Mouse (Mus musculus) urinary bladder, postnatal 14 days (tissue): ENCODE results near the gene Celsr1.
"Not testable (repeated sequence)": the region's sequence is repeated elsewhere in the genome, so short reads cannot be mapped to it uniquely, and the experiment has no call there.

Experiments
- DNase-seq: peaks from one replicate; pipeline ENCODE4 v3.0.0; 2021; ENCODE audit warnings: low spot score

Celsr1 gene

DNA sequence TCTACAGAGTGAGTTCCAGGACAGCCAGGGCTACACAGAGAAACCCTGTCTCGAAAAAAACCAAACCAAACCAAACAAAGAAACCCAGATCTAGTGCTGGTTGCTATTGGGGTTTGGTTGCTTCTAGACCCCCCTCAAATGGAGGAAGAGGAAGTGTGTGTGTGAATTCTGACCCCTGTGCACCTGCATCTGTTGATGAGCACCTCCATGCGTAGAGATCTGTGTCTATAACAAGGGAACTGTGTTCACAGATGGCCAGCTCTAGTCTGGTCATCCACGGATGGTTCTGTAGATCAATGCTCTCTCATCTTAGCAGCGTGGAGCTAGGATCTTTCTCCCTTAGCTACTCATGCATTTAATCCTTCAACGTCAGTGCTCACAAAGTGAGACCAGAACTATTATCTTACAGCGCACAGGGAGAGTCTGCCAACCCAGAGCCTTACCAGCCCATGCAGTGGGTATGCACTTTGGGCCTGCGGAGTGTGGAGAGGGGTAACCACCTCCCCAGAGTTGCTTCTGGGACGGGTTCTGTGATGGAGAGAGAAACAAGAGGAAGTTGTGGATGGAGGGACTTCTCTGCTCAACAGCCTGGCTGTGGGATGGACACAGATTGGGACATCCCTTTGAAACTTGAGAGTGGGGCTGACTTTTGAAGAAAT, 30.7 kb upstream of the Celsr1 start:
- no peak for DNase-seq

DNA sequence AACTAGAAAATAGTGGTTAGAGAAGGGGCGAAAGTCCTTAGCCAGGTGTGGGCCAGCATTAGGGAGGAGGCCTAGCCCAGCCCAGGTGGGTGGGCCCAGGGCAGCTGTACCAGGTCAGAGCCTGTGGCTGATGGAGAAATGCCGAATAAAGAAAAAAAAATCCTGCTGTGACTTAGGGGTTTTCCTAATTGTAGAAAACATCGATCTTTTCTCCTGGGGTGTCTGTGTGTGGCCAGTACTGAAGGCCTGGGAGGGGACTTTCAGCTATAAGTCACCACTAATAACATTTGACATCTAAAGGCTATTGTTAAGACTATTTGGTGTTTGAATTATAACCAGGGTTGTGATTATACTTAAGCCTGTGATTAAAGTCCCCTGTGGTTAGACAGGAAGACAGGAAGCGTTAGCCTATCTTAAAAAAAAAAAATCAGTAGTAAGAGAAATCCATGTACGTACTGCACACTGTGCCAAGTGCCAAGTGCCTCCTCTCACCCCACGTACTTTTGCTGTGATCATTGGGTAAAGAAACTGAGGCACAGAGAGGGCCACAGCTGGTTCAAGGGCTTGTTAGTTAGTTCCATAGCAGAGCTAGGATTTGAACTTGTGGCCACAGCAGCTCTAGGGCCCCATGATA, 28.4 kb upstream of the Celsr1 start:
- no peak for DNase-seq

DNA sequence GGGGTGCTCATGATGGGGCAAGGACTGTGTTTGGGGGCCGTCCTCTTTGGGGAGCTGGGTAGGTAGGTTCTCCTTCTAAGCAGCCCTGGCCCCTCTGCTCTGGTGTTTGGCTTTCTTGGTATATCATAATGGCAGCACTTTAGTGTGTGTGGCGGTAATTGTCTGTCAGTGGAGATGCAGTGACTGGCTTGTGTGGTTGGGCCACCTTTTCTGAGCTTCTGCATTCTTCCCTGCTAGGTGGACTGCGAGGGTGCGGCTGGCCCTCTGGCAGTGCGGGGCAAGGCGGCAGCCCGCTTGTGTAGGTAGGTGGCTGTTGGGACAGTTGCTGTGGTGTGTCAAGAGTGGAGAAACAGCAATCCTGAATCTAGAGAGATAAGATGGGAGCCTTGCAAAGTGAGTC, 27.6 kb upstream of the Celsr1 start:
- DNase-seq, result no peak

DNA sequence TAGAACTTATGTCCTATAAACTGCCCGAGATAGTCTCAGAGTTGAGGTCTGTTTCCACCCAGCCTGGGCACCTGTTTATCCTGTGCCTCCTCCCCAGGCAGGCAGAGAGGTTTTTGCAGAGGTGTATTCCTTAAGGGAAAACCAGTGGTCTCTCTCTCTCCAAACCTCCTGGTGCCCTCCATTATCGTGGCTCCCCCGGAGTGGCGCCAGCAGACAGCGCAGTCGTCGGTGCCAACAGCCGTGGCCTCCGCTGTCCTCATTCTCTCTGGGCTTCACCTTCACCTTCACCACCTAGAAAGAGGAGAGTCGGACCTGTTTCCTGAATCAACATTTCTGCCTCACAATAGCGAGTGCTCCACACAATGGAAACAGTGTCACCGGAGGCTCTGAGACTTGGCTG, 27.0 kb upstream of the Celsr1 start:
- no peak for DNase-seq

DNA sequence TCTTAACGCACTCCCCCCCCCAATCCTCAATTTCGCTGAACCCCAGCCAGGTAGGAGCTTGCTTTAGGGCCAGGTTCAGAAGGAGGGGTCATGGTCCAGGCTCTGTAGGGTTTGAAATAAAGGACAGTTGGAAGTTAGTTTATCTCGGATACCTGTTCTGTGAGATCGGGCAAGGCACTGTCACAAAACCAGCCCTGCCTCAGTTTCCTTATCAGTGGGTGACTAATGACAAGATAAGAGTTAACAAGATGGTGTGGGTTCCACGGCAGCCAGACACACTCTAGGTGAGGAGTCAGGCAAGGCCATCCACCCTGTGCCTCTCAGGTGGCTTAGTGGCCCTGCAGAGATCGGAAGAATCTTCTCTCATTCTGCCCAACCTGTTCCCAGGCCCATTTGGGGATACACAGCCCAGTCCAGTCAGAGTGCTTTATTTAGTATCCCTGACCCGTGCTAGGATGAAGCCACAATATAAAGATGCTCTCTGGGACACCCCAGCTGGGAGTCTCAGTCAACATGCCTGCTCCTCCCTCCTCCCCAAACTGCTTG, 26.3 kb upstream of the Celsr1 start:
- DNase-seq, result no peak

DNA sequence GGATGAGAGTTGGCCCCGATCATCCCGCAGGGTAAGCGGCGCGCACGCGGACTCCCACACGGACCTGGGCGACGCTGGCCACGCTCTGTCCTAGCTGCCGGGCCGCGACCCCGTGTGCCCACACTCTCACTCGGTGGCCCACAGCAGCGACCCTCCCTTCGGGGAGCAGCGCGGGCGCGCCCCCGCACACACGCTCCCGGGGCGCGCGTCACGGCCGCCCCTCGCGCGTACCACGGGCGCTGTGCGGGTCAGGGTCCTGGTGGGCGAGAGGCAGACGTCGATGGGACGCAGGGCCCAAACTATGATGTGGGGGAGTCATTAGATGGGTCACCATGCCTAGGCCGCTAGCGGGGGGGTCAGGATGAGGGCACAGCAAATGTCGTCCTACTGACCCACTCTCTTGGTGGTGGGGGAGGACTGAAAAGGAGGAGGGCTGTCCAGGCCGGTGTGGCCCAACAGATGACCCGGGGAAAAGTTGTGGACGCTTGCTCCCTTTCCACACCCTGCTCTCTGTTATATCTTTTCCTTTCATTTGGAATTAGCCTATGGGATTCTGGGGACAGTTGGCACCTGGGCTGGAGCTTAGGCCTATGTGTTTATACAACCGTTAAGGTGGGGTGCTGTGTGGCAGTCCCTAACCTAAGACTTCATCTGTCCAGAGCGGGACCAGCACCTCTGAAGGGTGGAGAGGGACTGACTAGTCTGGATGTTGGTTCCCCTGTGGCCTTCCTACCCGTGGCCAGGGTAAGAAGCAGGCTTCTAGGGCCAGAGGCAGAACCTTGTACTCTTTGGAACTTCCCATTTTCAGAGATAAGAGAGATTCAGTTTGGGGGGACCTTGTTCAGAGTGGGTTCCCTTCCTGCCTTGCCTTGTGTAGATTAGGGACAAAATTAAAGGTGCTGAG, 25.6 kb upstream of the Celsr1 start:
- no peak for DNase-seq

DNA sequence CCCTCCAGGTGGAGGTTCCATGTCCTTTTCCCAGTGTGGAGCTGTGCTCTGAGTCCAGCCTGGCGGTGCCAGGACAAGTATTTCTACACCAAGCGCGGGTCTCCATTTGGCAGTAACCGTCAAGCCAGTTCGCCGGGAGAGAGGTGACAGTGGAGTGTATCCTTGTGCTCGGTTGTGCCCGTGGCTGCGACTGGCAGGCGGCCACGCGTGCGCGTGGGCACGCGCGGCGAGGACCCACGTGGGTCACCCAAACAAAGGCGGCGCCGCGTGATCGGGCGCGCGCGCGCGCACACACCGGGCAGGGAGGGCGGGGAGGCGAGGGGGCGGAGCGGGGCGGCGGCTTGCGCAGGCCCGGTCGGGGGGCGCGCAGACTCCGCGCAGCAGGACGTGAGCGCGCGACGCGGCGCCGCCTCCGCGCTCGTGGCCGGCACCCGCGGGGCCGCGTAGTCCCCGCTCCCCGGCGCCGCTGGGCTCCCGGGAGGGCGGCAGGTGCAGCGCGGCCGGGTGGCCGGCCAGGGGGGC, 24.9 kb upstream of the Celsr1 start:
- DNase-seq, result peak; percentile 79

DNA sequence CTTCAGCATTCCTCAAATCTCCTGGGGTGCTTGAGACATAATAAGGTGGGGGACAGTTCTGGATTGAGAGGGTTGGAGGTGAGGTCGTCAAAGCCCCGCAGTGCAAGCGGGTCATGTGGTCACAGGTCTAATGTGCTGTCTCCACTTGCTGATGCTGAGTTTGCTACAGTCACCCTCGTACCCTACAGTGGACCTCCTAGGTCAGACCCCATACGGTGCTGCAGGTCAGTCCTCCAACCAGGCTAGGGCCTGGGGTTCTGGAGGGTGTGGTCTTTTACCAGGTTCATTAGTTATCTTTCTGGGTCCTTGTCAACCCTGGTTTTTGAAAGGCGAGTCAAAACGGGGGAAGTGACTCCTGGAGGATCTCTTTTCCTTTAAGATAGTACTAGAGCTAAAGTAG, 24.3 kb upstream of the Celsr1 start:
- no peak for DNase-seq

DNA sequence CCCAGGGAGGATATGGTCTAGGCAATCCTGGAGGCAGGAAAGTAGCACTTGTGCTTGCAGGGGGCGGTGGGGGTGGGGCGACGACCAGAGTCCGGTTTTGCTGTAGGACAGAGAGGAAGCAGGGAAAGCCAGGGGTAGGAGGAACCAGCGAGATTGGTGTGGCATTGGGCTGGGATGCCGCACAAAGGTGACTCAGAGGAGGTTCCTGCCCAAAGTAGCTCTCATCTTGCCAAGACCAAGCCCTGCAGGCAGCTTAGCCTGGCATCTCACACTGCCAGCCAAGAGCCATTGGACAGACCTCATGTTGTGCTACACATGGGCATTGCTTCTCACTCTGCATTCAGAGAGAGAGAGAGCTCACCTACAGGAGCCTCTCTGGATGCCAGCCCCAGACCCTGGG, 23.8 kb upstream of the Celsr1 start, which contains the start of gene Gramd4:
Gene Gramd4 (plus strand): TSS at position 283 of the 400 bp plus-strand sequence.
- no peak for DNase-seq

DNA sequence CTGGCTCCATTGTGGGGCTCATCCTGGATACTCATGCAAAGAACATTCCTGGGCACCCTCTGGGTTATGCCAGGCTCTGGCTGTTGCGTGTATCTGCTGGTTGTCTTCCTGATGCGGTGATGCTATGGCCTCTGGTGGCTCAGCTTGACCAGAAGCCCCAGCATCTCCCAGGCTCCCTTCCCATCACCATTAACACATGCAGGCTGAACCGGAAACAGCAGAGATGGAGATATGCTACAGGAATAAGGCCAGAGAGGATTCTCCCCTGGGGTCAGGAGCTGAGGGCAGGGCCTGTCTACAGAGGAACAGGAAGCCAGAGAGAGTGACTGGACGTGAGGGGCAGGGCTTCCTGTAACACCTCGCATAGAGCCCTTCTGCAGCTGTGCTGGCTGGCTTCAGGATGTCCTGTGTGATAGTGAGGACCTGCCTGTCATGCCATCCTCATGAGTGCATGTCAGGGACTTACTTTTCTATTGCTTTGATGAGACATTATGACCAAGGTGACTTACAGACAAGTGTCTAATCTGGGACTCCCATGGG, 22.7 kb upstream of the Celsr1 start:
- DNase-seq, result no peak

DNA sequence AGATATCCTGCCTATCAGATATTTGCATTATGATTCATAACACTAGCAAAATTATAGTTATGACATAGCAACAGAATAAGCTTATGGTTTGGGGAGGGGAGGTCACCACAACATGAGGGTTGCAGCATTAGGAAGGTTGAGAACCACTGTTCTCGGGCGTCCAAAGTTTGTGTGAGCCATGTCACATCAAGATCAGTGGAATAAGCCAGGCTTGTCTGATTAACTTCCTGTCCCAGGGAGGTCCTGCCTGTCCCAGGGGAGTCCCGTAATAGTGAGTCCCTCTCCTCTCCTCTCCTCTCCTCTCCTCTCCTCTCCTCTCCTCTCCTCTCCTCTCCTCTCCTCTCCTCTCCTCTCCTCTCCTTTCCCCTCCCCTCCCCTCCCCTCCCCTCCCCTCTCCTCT, 21.3 kb upstream of the Celsr1 start:
- DNase-seq, result not testable (repeated sequence)

DNA sequence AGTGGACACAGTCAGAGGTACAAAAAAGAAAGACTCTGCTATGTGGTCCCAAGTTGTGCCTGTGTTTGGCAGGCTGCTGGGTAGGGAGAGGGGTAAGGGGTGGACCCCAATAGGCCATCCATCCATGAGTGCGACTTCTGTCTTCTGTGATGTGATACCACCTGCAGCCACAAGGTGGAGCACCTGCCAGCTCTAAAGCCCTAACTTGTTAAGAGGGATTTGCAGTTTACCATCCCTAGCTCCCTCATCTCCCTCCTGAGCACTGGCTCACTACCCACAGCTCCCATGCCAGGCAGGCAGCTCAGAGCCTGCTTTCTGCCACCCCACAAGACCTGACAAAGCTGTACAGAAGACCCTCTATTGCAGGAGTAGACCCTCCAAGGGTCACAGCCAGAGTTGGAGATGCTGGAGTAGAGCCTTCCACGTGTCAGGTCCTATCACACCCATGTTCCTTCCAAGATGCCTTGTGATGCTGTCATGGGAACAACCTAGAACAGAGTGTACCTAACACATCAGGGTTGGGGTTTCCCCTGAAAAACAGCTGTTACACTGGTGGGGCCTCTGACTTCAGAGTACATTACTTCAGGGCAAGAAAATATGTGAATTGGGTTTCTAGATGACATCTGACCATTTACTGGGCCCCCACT, 20.4 kb upstream of the Celsr1 start:
- peak; percentile 80 for DNase-seq

DNA sequence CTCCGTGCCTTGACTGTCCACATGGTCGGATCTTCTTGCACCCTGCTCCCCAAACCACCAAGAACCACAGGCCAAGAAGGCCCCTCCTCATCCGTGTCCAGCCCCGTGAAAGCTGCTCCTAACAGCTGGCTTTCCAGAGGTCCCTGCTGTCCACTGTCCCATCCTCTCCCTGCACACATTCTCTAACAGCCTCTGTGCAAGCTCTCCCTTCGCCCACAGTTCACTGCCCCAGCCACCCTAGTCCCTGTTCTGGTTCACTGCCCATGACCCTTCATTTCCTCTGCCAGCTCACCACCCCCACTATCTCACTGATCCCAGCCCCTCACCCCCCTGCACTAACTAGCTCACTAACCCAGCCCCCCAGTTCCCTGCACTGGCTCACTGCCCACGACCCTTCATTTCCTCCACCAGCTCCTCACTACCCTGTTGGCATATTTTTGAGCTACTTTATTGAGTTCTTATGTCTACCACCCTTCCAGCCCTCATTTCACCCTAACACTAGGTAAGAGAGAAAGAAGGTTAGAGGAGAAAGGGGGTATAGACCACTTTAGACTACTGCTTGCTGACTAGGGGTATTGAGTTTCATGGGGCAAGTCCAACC, 18.4 kb upstream of the Celsr1 start:
- no peak for DNase-seq

DNA sequence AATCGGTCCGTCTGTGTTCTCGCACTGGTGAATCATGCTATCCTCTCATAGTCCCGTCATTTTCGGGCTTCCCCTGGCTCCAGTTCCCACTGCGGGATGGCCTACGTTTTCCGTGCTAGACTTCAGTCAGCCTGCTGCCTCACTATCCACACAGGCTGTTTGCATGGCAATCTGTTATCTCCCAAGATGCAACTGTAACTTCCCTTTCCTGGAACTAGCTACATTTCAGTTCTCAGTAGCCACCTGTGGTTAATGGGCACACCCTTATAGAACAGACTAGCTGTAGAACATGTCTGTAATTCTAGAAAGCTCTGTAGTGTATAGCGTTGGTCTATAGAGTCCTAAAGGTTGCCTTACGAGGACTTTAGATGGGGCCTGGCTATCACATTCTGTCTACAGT, 17.6 kb upstream of the Celsr1 start:
- DNase-seq, result no peak

DNA sequence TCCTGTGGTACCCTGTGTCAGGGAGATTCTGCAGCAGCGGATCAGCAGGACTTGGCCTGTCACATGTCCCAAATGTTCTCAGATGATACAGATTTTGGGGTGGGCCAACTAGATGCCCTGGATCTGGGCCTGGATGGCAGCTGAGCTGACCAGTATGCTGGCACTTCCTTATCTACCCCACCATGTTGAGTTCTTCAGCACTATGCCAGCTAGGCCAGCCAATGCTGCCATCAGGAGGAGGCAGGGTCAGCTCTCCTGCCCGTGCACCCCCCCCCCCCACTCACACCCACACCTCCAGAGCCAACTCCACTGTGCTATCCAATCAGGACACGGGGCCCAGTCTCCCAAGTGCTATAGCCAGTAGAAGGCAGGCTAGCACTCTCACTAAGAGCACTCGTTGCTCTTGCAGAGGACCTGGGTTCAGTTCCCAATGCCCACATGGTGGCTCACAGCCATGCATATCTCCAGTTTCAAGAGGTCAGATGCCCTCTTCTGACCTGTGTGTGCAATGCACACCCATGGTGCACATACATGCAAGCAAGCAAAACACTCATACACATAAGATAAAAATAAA, 16.7 kb upstream of the Celsr1 start:
- no peak for DNase-seq

DNA sequence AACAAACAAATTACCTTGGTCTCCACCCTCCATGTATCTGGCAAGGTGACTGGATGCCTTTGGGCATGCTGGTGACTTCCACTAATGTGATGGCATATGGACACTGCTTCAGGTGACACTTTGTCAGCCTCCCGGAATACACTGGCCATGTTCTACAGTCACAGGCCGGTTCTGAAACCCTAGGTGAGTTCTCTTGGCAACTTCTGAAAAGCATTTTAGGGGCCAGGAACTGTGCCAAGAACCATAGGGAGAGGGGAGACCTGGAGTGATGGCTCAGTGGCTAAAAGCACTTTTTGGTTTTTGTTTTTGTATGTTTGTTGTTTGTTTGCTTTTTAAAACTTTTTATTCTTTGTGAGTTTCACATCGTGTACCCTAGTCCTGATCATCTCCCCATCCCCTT, 15.9 kb upstream of the Celsr1 start:
- no peak for DNase-seq

DNA sequence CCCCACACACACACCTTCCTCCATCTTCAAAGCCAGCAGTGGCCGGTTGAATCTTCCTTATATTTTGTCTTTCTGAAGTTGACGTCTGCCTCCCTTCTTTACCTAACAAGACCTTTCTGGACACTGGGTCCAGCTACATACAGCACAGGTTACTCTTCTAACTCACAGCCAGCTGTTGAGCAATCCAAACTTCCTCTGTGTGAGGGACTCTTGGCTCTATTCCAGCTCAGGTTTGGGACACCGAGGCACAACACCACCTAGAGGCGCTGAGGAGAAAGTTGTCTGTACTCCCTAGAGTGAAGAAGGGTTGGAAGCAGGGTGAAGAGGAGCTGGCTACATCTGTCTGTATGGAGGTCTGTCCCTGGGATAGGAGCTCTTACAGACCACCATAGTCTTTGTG, 8.8 kb upstream of the Celsr1 start:
- DNase-seq, result no peak

DNA sequence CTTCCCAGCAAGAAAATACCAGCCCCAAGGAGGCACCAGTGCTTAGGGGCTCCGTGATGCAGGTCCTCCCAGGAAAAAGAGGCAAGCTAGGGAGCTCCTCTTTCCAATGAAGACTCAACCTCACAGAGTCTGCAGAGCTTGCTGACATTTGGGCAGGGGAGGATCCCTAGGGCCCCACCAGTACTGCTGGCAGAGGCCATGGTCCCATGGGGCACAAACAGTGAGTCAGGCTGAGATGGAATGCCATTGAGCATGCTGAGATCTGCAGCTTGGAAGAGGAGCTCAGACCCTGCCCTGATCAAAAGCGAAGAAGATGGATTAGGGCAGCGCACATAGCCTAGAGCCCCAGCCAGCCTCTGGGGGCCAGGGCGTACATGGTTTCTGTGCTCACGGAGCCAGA, 7.8 kb upstream of the Celsr1 start:
- DNase-seq, result no peak

DNA sequence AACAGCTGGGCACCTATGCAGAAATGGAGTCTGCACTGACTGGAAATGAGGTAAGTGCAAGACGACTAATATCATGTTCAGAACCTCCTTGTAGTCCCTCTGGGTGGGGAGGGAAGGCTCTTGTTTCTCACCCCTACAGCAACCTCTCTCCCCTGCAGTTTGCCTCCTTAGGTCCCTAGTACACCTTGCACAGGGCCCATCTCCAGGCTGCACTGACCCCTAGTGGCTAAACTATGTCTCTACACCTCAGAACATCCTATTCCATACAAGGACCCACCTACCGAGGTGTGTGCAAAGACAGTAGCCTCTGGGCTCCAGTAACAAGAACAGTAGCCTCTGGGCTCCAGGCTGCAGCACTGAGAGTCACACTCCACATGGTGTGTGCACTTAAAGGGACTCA, 5.2 kb upstream of the Celsr1 start:
- peak; percentile 68 for DNase-seq

DNA sequence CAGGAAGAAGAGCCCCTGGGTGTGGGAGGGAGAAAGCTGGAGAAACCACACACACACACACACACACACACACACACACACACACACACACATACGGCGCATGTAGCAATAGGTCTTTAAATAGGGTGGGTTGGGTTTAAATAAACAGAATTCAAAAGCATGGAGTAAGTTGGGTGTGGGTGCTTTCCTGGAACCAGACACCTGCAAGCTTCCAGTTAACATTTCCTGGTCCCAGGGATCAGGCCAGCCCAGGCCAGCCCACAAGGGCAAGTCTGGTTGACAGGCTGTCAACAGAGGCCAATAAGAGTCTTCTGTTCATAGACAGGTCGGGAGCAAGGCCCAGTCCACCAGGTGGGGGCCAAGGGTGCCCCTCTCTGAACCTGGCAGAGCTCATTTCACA, 2.3 kb upstream of the Celsr1 start:
- no peak for DNase-seq

DNA sequence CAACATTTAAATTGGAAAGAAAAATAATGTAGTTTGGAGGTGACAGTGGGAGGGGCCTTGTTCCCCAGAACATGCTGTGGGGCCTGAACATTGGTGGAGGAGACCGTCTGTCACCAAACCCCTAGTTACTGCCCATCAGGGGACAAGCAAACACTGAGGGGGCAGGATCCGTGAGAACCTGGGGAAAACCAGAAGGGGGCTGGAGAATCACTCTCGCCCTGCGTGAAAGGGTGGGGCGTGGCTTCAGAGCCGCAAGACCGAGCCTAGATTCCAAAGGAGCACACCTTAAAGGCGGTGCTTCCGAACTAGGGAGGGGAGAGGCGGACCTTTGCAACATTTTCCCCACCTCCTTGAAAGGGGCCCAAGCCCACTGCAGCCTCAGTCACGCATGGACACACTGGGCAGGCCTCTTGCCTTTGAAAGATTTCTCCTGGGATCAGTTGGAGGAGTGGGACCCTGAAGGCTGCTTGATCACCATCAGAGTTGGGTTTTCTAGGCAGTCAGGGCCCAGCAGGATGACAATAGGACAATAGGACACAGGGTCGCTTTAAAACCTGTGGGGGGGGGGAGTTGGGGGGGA, 1.3 kb upstream of the Celsr1 start:
- DNase-seq, result no peak
